Mouse (Mus musculus) megakaryocyte progenitor cell, adult 5-6 weeks (primary cell): Measurements from ENCODE around the gene Efna1. TPM values are rescaled to one million over a fixed set of nuclear protein-coding genes. Genes with fewer than 3 reads are reported as not detected.

Experiments
- ATAC-seq: replicated peaks from 2 replicates; pipeline ENCODE4 v1.8.0; 2016; ENCODE audit warnings: mild to moderate bottlenecking, moderate TSS enrichment, inconsistent platforms; ENCODE audit not compliant: poor library complexity
- total RNA-seq, 2 experiments: library from RNA; stranded (forward) in 1 of 2; stranded (reverse) in 1 of 2; fragments of 157-497, 149-512 nt in 1 of 2; fragments of 200-1000 nt in 1 of 2; gene quantifications; 2 replicates each; pipeline versions ENCODE4 v1.2.3 to v1.2.4; 2015 to 2017

Gene Efna1
- total RNA-seq, 2 experiments from 2014 or later: 0.62 TPM; not detected in 1

- ATAC-seq: no peak
Observed at GRCm38 (mm10) chr3:89224796-89225195, 56.1 kb downstream of the Efna1 start.

Other genes starting within 250 kb of the Efna1 start
- 21.6 and 23.4 TPM in 2 replicates for gene Rusc1, start 187.8 kb downstream of the Efna1 start, total RNA-seq (2015)
- gene Rusc1, start 187.8 kb downstream of the Efna1 start, total RNA-seq (2017): 16.4 and 18.2 TPM in 2 replicates
- gene Gm43738, start 180.0 kb downstream of the Efna1 start, total RNA-seq (2015): not detected in 2 replicates
- gene Gm43738, start 180.0 kb downstream of the Efna1 start, total RNA-seq (2017): not detected in 2 replicates
- gene Fdps, start 179.2 kb downstream of the Efna1 start, total RNA-seq (2015): 99.4 and 118 TPM in 2 replicates
- 238 and 251 TPM in 2 replicates for gene Fdps, start 179.2 kb downstream of the Efna1 start, total RNA-seq (2017)
- gene Pklr, start 145.0 kb downstream of the Efna1 start, total RNA-seq (2015): 8.0 and 12.1 TPM in 2 replicates
- 9.6 and 16.7 TPM in 2 replicates for gene Pklr, start 145.0 kb downstream of the Efna1 start, total RNA-seq (2017)
- gene Hcn3, start 120.9 kb downstream of the Efna1 start, total RNA-seq (2015): 0.24 and 0.42 TPM in 2 replicates
- gene Hcn3, start 120.9 kb downstream of the Efna1 start, total RNA-seq (2017): 0.27 and 0.67 TPM in 2 replicates
- 51.1 and 53.8 TPM in 2 replicates for gene Clk2, start 116.3 kb downstream of the Efna1 start, total RNA-seq (2015)
- 69.3 and 75.9 TPM in 2 replicates for gene Clk2, start 116.3 kb downstream of the Efna1 start, total RNA-seq (2017)
- 92.5 and 93.9 TPM in 2 replicates for gene Scamp3, start 103.7 kb downstream of the Efna1 start, total RNA-seq (2015)
- gene Scamp3, start 103.7 kb downstream of the Efna1 start, total RNA-seq (2017): 33.4 and 37.2 TPM in 2 replicates
- 14.3 and 18.0 TPM in 2 replicates for gene Fam189b, start 98.0 kb downstream of the Efna1 start, total RNA-seq (2015)
- 2.3 and 5.2 TPM in 2 replicates for gene Fam189b, start 98.0 kb downstream of the Efna1 start, total RNA-seq (2017)
- 52.8 and 60.0 TPM in 2 replicates for gene Gba, start 78.2 kb downstream of the Efna1 start, total RNA-seq (2015)
- 51.4 and 55.8 TPM in 2 replicates for gene Gba, start 78.2 kb downstream of the Efna1 start, total RNA-seq (2017)
- not detected in 2 replicates for gene Thbs3, start 66.0 kb downstream of the Efna1 start, total RNA-seq (2015)
- 0.42 TPM in 1 of 2 replicates, not detected in the other for gene Thbs3, start 66.0 kb downstream of the Efna1 start, total RNA-seq (2017)
- 70.4 and 95.6 TPM in 2 replicates for gene Mtx1, start 54.1 kb downstream of the Efna1 start, total RNA-seq (2015)
- gene Mtx1, start 54.1 kb downstream of the Efna1 start, total RNA-seq (2017): 66.1 and 95.2 TPM in 2 replicates
- 0.44 TPM in 1 of 2 replicates, not detected in the other for gene Muc1, start 52.1 kb downstream of the Efna1 start, total RNA-seq (2015)
- gene Muc1, start 52.1 kb downstream of the Efna1 start, total RNA-seq (2017): not detected in 2 replicates
- 284 and 290 TPM in 2 replicates for gene Krtcap2, start 35.2 kb downstream of the Efna1 start, total RNA-seq (2015)
- 294 and 304 TPM in 2 replicates for gene Krtcap2, start 35.2 kb downstream of the Efna1 start, total RNA-seq (2017)
- 1.2 and 1.5 TPM in 2 replicates for gene Trim46, start 34.8 kb downstream of the Efna1 start, total RNA-seq (2015)
- gene Trim46, start 34.8 kb downstream of the Efna1 start, total RNA-seq (2017): 0.12 and 0.91 TPM in 2 replicates
- 84.4 and 101 TPM in 2 replicates for gene Dpm3, start 21.8 kb downstream of the Efna1 start, total RNA-seq (2015)
- 80.4 and 135 TPM in 2 replicates for gene Dpm3, start 21.8 kb downstream of the Efna1 start, total RNA-seq (2017)
- gene Slc50a1, start 10.6 kb downstream of the Efna1 start, total RNA-seq (2015): 70.1 and 72.0 TPM in 2 replicates
- gene Slc50a1, start 10.6 kb downstream of the Efna1 start, total RNA-seq (2017): 49.4 and 65.0 TPM in 2 replicates
- gene Efna3, start 41.8 kb upstream of the Efna1 start, total RNA-seq (2015): not detected in 2 replicates
- gene Efna3, start 41.8 kb upstream of the Efna1 start, total RNA-seq (2017): not detected in 2 replicates
- gene Efna4, start 56.9 kb upstream of the Efna1 start, total RNA-seq (2015): 0.17 and 0.64 TPM in 2 replicates
- 0.27 TPM in 1 of 2 replicates, not detected in the other for gene Efna4, start 56.9 kb upstream of the Efna1 start, total RNA-seq (2017)
- 35.8 and 53.0 TPM in 2 replicates for gene Adam15, start 68.9 kb upstream of the Efna1 start, total RNA-seq (2015)
- 38.7 and 49.8 TPM in 2 replicates for gene Adam15, start 68.9 kb upstream of the Efna1 start, total RNA-seq (2017)
- not detected in 2 replicates for gene Dcst2, start 80.8 kb upstream of the Efna1 start, total RNA-seq (2015)
- not detected in 2 replicates for gene Dcst2, start 80.8 kb upstream of the Efna1 start, total RNA-seq (2017)
- gene Dcst1, start 84.1 kb upstream of the Efna1 start, total RNA-seq (2015): not detected in 2 replicates
- gene Dcst1, start 84.1 kb upstream of the Efna1 start, total RNA-seq (2017): not detected in 2 replicates
- gene Zbtb7b, start 113.6 kb upstream of the Efna1 start, total RNA-seq (2015): 3.8 and 5.7 TPM in 2 replicates
- 9.1 and 17.4 TPM in 2 replicates for gene Zbtb7b, start 113.6 kb upstream of the Efna1 start, total RNA-seq (2017)
- 1.5 and 2.7 TPM in 2 replicates for gene Lenep, start 121.7 kb upstream of the Efna1 start, total RNA-seq (2015)
- gene Lenep, start 121.7 kb upstream of the Efna1 start, total RNA-seq (2017): 0.21 and 2.6 TPM in 2 replicates
- 9.4 and 11.3 TPM in 2 replicates for gene Flad1, start 130.7 kb upstream of the Efna1 start, total RNA-seq (2015)
- gene Flad1, start 130.7 kb upstream of the Efna1 start, total RNA-seq (2017): 12.5 and 18.7 TPM in 2 replicates
- gene Cks1b, start 137.2 kb upstream of the Efna1 start, total RNA-seq (2015): 268 TPM in 2 replicates
- gene Cks1b, start 137.2 kb upstream of the Efna1 start, total RNA-seq (2017): 171 and 192 TPM in 2 replicates
- 41.4 and 42.8 TPM in 2 replicates for gene Shc1, start 137.3 kb upstream of the Efna1 start, total RNA-seq (2015)
- gene Shc1, start 137.3 kb upstream of the Efna1 start, total RNA-seq (2017): 49.6 and 52.8 TPM in 2 replicates
- gene Pygo2, start 149.1 kb upstream of the Efna1 start, total RNA-seq (2015): 18.9 and 25.2 TPM in 2 replicates
- gene Pygo2, start 149.1 kb upstream of the Efna1 start, total RNA-seq (2017): 11.8 and 12.8 TPM in 2 replicates
- 5.2 and 6.1 TPM in 2 replicates for gene Pbxip1, start 155.6 kb upstream of the Efna1 start, total RNA-seq (2015)
- 13.4 and 15.0 TPM in 2 replicates for gene Pbxip1, start 155.6 kb upstream of the Efna1 start, total RNA-seq (2017)
- 14.7 and 14.8 TPM in 2 replicates for gene Pmvk, start 173.4 kb upstream of the Efna1 start, total RNA-seq (2015)
- 18.8 and 25.3 TPM in 2 replicates for gene Pmvk, start 173.4 kb upstream of the Efna1 start, total RNA-seq (2017)
- gene Kcnn3, start 239.0 kb upstream of the Efna1 start, total RNA-seq (2015): not detected in 2 replicates
- 0.03 TPM in 1 of 2 replicates, not detected in the other for gene Kcnn3, start 239.0 kb upstream of the Efna1 start, total RNA-seq (2017)